Mouse (Mus musculus): ENCODE measurements around the gene Tmeff1.

DNA sequence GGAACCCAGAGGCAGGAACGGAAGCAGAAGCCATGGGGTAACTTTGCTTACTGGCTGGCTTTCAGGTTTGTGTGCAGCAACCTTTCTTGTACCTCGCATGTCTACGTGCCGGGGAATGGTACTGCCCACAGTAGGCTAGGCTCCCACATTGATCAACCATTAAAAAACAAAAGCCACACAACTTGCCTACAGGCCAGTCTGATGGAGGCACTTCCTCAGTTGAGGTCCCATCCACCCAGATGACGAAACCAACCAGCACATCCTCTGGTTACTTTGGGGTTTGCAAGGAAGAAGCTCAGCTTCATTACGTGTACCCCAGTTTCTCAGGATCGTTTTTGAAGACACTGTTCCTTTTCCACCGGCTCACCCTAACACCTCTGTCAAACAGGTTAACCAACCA is 71.6 kb downstream of the Tmeff1 start:
- no peak for TF ChIP-seq CTCF (IDR thresholded peaks at IDR 0.05; ENCODE audit: extremely low read depth, insufficient read depth, low read length)
- TF ChIP-seq POLR2A (IDR thresholded peaks at IDR 0.05; ENCODE audit: extremely low read depth, insufficient read depth, low read length) = no peak

All from cortical plate, adult 2 months (tissue).